Mouse (Mus musculus): Measurements from ENCODE around the gene Ccndbp1.

GRCm38 (mm10) chr2:120960261-120960660, 47.9 kb upstream of the Ccndbp1 start:
- TF ChIP-seq CTCF (IDR thresholded peaks at IDR 0.05; ENCODE audit: extremely low read depth, insufficient read depth, low read length) (no peak), POLR2A (IDR thresholded peaks at IDR 0.05; ENCODE audit: extremely low read depth, insufficient read depth, low read length) (no peak)
